Mouse (Mus musculus): ENCODE results near the gene Zfp526. TPM values are rescaled to one million over a fixed set of nuclear protein-coding genes. Genes with fewer than 3 reads are reported as not detected.

The Zfp526 gene
- total and polyA plus RNA-seq, 3 experiments: 9.5 to 14.8 TPM; not detected in 1

DNA sequence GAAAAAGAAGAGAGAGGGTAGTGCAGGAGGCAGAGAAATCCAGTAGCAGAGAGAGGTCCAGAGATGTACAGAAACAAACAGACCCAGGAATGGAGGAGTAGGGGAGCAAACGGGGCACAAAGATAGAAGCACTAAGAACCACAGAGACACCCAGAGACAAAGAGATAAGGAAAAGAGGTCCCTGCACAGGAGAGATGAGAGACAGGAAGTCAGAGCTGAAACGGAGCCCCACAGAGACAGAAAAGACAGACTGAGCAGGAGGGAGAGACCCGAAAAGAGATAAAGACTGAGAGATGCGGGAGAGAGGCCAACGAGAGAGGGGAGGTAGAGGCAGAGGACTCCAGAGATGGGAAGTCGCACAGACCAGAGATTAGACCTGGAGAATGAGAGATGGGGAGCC, 40.7 kb upstream of the Zfp526 start:
- TF ChIP-seq KAT2A (conservative IDR thresholded peaks at IDR 0.05; ENCODE audit: low read depth, low read length): no peak
- TF ChIP-seq UBTF (IDR thresholded peaks at IDR 0.05; ENCODE audit: borderline replicate concordance, insufficient read depth, low read depth, low read length): 0 out of 2 replicates have a peak, but pooled peaks have one; percentile 35
- TF ChIP-seq GATA1 (IDR thresholded peaks at IDR 0.05; ENCODE audit: low read depth, low read length): peak; percentile 66; the same call in 1 of the 2 replicates
- 0 out of 2 replicates have a peak, but pooled peaks have one; percentile 27 for TF ChIP-seq MXI1 (IDR thresholded peaks at IDR 0.05; ENCODE audit: low read depth, low read length)
- peak; percentile 71 for TF ChIP-seq TAL1 (IDR thresholded peaks at IDR 0.05; ENCODE audit: low read length)
- TF ChIP-seq NELFE (IDR thresholded peaks at IDR 0.05; ENCODE audit: low read depth, low read length): no peak
- TF ChIP-seq JUND (IDR thresholded peaks at IDR 0.05; ENCODE audit: low read depth, low read length): no peak
- TF ChIP-seq BHLHE40 (IDR thresholded peaks at IDR 0.05; ENCODE audit: borderline replicate concordance, low read depth, low read length): no peak
- no peak for TF ChIP-seq GABPA (IDR thresholded peaks at IDR 0.05; ENCODE audit: low read depth, low read length)
- no peak for TF ChIP-seq ZKSCAN1 (IDR thresholded peaks at IDR 0.05; ENCODE audit: low read depth, low read length)
- peak; percentile 46 to 70; a peak in 3 of 4 replicates for TF ChIP-seq EP300 (IDR thresholded peaks at IDR 0.05; ENCODE audit: low read depth in 1 of 2, low read length in 2 of 2)
- peak; percentile 54; the same call in 1 of the 2 replicates for TF ChIP-seq MAZ (IDR thresholded peaks at IDR 0.05; ENCODE audit: low read depth, low read length)
- no peak for TF ChIP-seq RCOR1 (IDR thresholded peaks at IDR 0.05; ENCODE audit: low read depth, low read length)
- peak; percentile 60 for TF ChIP-seq TCF12 (IDR thresholded peaks at IDR 0.05; ENCODE audit: low read depth, low read length)
- no peak for TF ChIP-seq MAX (IDR thresholded peaks at IDR 0.05; ENCODE audit: low read length)
- peak; percentile 47; the same call in 1 of the 2 replicates for TF ChIP-seq ELF1 (IDR thresholded peaks at IDR 0.05; ENCODE audit: low read depth, low read length)
- Histone ChIP-seq H3K4me1 (ENCODE audit: control insufficient read depth in 1 of 2, insufficient read depth in 2 of 2, low read length in 2 of 2) (peaks cover 0 to 16% of the 10 kb centered on the region in 2 experiments; a peak in 3 of 4 replicates), H3K27me3 (ENCODE audit: control insufficient read depth in 1 of 2, insufficient read depth in 2 of 2, low read length in 2 of 2) (no peaks in the 10 kb centered on the region; a peak in 1 of 4 replicates), H3K4me3 (ENCODE audit: control insufficient read depth in 1 of 2, insufficient read depth in 1 of 2, low read depth in 2 of 2, low read length in 2 of 2) (peak overlapping the region; percentile 17 to 56), H3K9ac (ENCODE audit: control insufficient read depth, low read depth, low read length, poor library complexity, severe bottlenecking) (peak overlapping the region; percentile 59), H3K9me3 (replicated peaks; ENCODE audit: insufficient read depth, low read length) (no peaks in the 10 kb centered on the region), H3K27ac (ENCODE audit: control insufficient read depth, low read depth, low read length) (peak overlapping the region; percentile 58), H3K36me3 (ENCODE audit: control insufficient read depth in 1 of 2, insufficient read depth in 2 of 2, low read length in 2 of 2) (peaks cover 0 to 2% of the 10 kb centered on the region in 2 experiments; a peak in 2 of 4 replicates), H3K79me2 (ENCODE audit: control insufficient read depth, insufficient read depth, low read length, poor library complexity) (no peaks in the 10 kb centered on the region; the same call in 1 of the 2 replicates)
- DNase-seq (ENCODE audit: low read depth, low spot score): peak; percentile 81

- peak; percentile 86 for DNase-seq (ENCODE audit: low read depth, low spot score)
- Histone ChIP-seq H3K9ac (ENCODE audit: control insufficient read depth, low read depth, low read length, poor library complexity, severe bottlenecking) (peak overlapping the region; percentile 59), H3K4me3 (ENCODE audit: control insufficient read depth in 1 of 2, insufficient read depth in 1 of 2, low read depth in 2 of 2, low read length in 2 of 2) (peak overlapping the region; percentile 17 to 56), H3K4me1 (ENCODE audit: control insufficient read depth in 1 of 2, insufficient read depth in 2 of 2, low read length in 2 of 2) (peaks cover 0 to 16% of the 10 kb centered on the region in 2 experiments; a peak in 3 of 4 replicates), H3K79me2 (ENCODE audit: control insufficient read depth, insufficient read depth, low read length, poor library complexity) (no peaks in the 10 kb centered on the region; the same call in 1 of the 2 replicates), H3K9me3 (replicated peaks; ENCODE audit: insufficient read depth, low read length) (no peaks in the 10 kb centered on the region), H3K27ac (ENCODE audit: control insufficient read depth, low read depth, low read length) (peak overlapping the region; percentile 58), H3K36me3 (ENCODE audit: control insufficient read depth in 1 of 2, insufficient read depth in 2 of 2, low read length in 2 of 2) (peaks cover 0 to 2% of the 10 kb centered on the region in 2 experiments; a peak in 2 of 4 replicates), H3K27me3 (ENCODE audit: control insufficient read depth in 1 of 2, insufficient read depth in 2 of 2, low read length in 2 of 2) (no peaks in the 10 kb centered on the region; a peak in 1 of 4 replicates)
- TF ChIP-seq MYB (IDR thresholded peaks at IDR 0.05; ENCODE audit: low read depth, low read length) (no peak), TBP (IDR thresholded peaks at IDR 0.05; ENCODE audit: low read depth, low read length) (peak; percentile 57), RAD21 (IDR thresholded peaks at IDR 0.05; ENCODE audit: low read depth, low read length) (peak; percentile 38), ZC3H11A (IDR thresholded peaks at IDR 0.05; ENCODE audit: low read depth, low read length) (no peak), MAFK (IDR thresholded peaks at IDR 0.05; ENCODE audit: borderline replicate concordance, low read depth, low read length) (no peak), MXI1 (IDR thresholded peaks at IDR 0.05; ENCODE audit: low read depth, low read length) (peak; percentile 66), USF1 (IDR thresholded peaks at IDR 0.05; ENCODE audit: low read depth, low read length) (no peak), SIN3A (IDR thresholded peaks at IDR 0.05; ENCODE audit: low read length) (peak; percentile 38; the same call in 1 of the 2 replicates), JUND (IDR thresholded peaks at IDR 0.05; ENCODE audit: low read depth, low read length) (no peak), RCOR1 (IDR thresholded peaks at IDR 0.05; ENCODE audit: low read depth, low read length) (no peak), ELF1 (IDR thresholded peaks at IDR 0.05; ENCODE audit: low read depth, low read length) (no peak), MAX (IDR thresholded peaks at IDR 0.05; ENCODE audit: low read length) (peak; percentile 81), ZKSCAN1 (IDR thresholded peaks at IDR 0.05; ENCODE audit: low read depth, low read length) (no peak), CHD2 (IDR thresholded peaks at IDR 0.05; ENCODE audit: low read length) (no peak), BHLHE40 (IDR thresholded peaks at IDR 0.05; ENCODE audit: borderline replicate concordance, low read depth, low read length) (peak; percentile 95), GABPA (IDR thresholded peaks at IDR 0.05; ENCODE audit: low read depth, low read length) (no peak), GATA1 (IDR thresholded peaks at IDR 0.05; ENCODE audit: low read depth, low read length) (no peak), E2F4 (IDR thresholded peaks at IDR 0.05; ENCODE audit: borderline replicate concordance, low read depth, low read length) (no peak), EP300 (IDR thresholded peaks at IDR 0.05; ENCODE audit: low read depth in 1 of 2, low read length in 2 of 2) (no peak), USF2 (IDR thresholded peaks at IDR 0.05; ENCODE audit: borderline replicate concordance in 1 of 2, insufficient read depth in 1 of 2, low read depth in 1 of 2, low read length in 2 of 2) (no peak), CHD1 (IDR thresholded peaks at IDR 0.05; ENCODE audit: low read depth, low read length) (no peak), HCFC1 (IDR thresholded peaks at IDR 0.05; ENCODE audit: low read depth, low read length) (peak; percentile 27; the same call in 1 of the 2 replicates), TAL1 (IDR thresholded peaks at IDR 0.05; ENCODE audit: low read length) (no peak)
Observed at GRCm38 (mm10) chr7:25181331-25181790, 39.9 kb upstream of the Zfp526 start.
